Mouse (Mus musculus): ENCODE measurements at regions not wholly inside any gene's neighbourhood (a gene's known extent, or its start where the extent isn't known, plus 50 kb on each side); places are given as distances from the start of the nearest gene placed in this dataset.

DNA sequence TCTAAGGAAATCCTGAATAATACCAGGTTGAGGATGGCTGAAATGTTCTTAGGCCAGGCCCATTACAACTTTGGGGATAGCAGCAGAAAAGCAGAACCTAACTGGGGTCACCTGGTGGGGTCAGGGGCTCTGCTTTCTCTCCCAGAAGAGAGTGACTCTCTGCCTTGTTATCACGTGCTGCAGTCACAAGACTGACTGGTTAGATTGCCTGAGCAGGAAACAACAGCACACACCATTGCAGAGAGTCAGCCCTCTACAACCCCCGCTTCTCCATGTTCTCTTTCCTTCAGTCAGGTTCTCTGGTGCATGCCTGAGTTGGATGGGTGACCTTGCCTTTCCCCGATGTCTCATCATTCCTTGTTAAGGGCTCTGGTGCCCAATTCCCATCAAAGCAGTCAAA, 91.2 kb upstream of the Hsd17b12 start:
- DNase-seq (ENCODE audit: inconsistent age in 2 of 2, low spot score in 1 of 2): no peak

DNA sequence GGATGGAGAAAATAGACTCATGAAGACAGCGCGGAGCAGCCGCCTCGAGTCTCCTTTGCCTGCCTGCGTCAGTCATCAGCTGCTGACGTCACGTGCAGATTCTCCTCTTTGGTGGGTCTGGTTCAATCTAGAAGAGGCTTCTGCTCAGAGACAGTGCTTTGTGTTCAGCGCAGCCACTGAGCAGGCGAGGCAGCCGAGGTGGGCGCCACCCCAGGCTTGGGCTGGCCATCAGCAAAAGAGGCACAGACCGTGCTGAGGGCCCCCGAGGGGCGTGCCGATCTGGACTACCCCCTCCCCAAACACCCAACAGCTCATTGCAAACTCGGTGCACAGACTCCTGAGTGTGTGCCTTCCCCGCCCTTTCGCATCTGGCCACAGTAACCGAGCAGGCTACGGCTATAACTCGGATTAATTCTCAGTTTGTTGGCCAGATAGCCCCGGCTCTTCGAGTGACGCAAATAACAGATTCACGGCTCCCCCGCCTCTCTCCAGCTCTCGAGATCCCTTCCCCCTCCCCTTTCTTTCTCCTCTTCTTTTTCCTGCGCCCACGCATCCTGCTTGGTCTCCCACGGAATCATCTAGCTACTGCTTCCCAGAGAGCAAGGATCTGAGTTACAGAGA, 89.2 kb upstream of the Hsd17b12 start:
- DNase-seq (ENCODE audit: inconsistent age in 2 of 2, low spot score in 1 of 2): peak; percentile 42 to 67

DNA sequence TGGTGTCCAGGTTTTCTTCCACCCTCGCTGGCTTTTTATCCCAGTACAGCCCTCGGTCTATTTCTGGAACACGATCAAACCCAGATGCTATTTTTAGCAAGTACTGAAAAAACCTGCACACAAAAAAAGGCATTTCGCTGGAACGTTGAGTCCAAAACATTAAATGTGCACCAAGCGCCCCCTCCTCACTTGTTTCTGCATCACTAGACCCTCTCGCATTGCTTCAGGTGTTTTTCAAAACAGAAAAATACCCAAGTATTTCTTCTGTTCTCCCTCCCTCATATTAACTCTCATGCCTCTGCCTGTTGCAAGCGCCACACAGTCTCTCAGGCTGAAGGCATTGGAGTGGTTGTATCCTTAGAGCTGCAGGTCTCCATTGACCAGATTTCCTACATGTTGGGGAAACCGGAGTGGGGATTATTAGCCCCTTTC, 88.4 kb upstream of the Hsd17b12 start:
- no peak for DNase-seq (ENCODE audit: inconsistent age in 2 of 2, low spot score in 1 of 2)

GRCm38 (mm10) chr2:94245305-94245959, 87.7 kb upstream of the Hsd17b12 start:
- DNase-seq (ENCODE audit: inconsistent age in 2 of 2, low spot score in 1 of 2): peak; percentile 77 to 96

- DNase-seq (ENCODE audit: inconsistent age in 2 of 2, low spot score in 1 of 2): peak in 1 of 2 experiments; percentile 41
Observed at GRCm38 (mm10) chr2:94244140-94244539, 86.4 kb upstream of the Hsd17b12 start.

GRCm38 (mm10) chr2:94243053-94243916, 85.5 kb upstream of the Hsd17b12 start:
- peak in 1 of 2 experiments; percentile 68 for DNase-seq (ENCODE audit: inconsistent age in 2 of 2, low spot score in 1 of 2)

GRCm38 (mm10) chr2:94242406-94243052, 84.8 kb upstream of the Hsd17b12 start:
- no peak for DNase-seq (ENCODE audit: inconsistent age in 2 of 2, low spot score in 1 of 2)

DNA sequence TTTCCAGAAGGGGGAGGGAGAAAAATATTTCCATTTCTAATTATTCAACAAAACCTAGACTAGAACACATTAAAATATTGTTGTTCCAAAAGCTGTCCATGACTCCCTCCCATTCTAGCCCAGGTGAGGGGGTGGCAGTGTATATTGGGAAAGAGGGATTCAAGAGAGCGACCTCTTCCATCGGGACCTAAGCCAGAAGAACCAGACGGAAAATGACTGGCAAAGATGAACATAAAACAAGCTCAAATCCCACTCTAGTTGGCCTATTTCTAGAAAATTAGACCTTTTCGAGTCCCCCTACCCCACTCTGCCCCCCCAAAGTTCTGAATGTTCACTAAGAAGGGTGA, 84.3 kb upstream of the Hsd17b12 start:
- DNase-seq (ENCODE audit: inconsistent age in 2 of 2, low spot score in 1 of 2): no peak

DNA sequence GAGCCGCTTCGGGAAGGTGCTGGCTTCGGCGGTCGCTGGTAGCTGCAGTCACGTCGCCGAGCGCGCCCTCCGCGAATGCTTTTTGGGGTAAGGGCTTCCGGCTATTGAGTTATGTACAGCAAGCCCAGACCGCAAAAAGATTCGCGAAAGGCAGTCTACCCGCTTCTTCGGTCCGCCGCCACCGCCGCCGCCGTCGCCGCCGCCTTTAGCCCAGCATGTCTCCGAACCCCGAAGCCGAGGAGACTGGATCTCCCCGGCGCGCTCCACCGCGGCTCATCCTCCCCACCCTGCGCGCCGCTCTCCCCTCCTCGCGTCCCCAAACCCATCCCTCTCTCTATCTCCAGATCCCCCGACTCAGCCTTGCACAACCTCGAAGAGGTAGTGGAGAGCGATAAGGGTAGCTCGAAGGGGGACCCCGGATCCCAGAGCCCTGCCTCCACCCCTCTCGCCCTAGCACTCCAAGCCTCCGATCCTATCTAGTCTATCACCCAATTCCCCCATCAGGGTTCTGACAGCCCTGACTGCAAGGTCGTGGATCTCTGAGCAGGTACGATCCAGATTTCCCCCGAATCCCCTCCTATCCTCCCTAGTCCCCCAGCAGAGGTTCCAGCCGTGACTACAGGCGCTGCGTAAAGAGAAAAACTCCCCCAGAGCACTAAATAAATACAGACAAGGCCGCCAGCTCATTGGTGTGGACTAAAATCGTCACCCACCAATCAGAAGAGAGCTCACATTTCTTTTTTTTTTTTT, 83.7 kb upstream of the Hsd17b12 start:
- peak; percentile 35 to 89 for DNase-seq (ENCODE audit: inconsistent age in 2 of 2, low spot score in 1 of 2)

DNA sequence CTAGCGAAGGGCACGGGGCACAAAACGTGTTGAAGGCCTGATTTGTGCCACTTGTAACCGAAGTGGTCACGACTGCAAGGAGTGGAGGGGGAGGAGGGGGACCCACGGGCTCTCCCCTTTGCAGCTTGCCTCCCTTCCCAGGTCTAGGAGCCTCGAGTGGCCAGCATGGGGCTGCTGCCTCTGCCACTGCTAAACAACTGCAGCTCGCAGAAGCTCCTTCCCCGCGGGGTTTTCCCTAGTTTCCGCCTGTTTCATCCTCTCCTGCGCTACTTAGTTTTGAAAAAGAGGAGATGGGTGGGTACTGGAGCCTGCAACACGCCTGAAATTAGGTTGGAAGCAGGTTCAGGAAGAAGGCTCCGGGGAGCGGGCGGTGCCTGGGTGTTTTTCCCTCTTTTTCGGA, 82.6 kb upstream of the Hsd17b12 start:
- DNase-seq (ENCODE audit: inconsistent age in 2 of 2, low spot score in 1 of 2): peak in 1 of 2 experiments; percentile 55

DNA sequence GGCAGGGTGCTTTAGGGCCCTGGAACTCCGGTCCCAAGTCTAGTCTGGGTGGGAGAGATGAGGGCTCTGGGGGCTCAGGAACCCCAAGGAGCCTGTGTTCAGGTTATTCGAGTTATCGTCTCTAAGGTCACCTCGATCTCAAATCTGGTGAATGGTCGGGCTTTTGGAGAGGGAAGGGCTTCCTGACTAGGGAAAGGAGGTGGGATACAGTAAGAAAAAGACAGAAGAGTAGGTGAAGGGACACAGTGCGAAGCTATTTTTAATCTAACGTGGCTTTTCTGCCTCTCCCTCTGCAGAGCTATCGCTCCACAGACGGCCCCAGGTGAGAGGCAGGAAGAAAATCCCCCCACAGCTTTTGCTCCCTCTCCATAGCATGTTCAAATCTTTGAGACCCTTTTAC, 81.8 kb upstream of the Hsd17b12 start:
- DNase-seq (ENCODE audit: inconsistent age in 2 of 2, low spot score in 1 of 2): no peak

DNA sequence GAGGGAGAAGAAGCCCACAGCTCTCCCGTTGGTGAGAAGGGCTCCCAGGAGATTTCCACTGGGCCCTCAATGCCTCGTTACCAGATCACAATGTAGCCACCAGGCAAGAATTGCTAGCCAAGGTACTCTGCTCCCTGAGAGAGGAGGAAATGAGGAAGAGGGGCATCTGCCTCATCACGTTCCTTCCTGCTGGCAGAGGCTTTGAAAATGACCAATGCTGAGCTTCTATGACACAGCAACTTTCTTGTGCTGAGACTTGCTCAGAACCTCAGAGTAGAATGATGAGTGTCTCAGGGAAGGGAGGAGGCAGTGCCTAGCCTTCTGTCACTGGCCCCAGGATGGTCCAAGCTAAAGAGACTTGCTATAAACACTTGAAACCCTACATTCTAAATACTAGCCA, 78.7 kb upstream of the Hsd17b12 start:
- DNase-seq (ENCODE audit: inconsistent age in 2 of 2, low spot score in 1 of 2): no peak

- DNase-seq (ENCODE audit: inconsistent age in 2 of 2, low spot score in 1 of 2): no peak
Observed at GRCm38 (mm10) chr2:94233597-94233996, 75.8 kb upstream of the Hsd17b12 start.

DNA sequence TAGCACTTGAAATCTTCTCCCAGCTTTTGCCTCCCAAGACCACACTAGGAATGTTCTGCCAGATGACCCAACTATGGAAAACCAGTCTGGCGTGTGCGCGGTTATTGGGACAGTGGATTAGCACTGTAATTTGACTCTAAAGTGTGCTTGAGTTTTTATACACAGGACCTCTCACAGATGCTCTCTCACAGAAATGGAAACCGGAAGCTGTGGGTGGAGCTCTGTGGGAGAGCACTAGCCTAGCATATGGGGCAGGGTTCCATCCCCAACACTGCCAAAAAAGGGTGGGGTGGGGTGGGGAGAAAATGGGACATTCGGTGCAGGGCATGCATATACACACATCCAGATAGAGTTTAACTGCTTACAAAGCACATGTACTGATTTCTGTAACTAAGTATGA, 61.7 kb upstream of the Hsd17b12 start:
- no peak for DNase-seq (ENCODE audit: inconsistent age in 2 of 2, low spot score in 1 of 2)

GRCm38 (mm10) chr2:94217481-94217880, 59.7 kb upstream of the Hsd17b12 start:
- DNase-seq (ENCODE audit: inconsistent age in 2 of 2, low spot score in 1 of 2): no peak

DNA sequence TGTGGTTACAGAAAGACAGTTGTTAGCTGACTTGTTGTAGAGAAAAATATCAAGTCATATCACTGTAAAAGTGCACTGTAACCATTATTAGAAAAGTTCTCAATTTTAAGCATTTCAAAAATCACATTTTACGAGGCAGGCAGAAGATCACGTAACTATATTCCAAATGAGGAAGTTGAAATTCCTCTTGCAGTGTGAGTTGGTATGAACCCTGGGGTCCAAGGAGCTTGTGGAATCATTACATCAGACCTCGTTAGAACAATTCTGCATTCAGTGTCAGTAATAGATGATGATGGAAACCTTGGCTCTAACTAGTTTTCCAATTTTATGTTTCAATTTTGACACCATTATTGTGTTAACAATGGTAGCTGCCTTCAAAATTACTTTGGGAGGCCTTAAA, 57.7 kb upstream of the Hsd17b12 start:
- DNase-seq (ENCODE audit: inconsistent age in 2 of 2, low spot score in 1 of 2): no peak
